Mouse (Mus musculus) ES-CJ7 (cell line): Measurements from ENCODE around the gene Slc22a22.

Experiments
- DNase-seq: peaks from one replicate; pipeline ENCODE4 v3.0.0; 2011; ENCODE audit warnings: low read depth, low spot score

The Slc22a22 gene

DNA sequence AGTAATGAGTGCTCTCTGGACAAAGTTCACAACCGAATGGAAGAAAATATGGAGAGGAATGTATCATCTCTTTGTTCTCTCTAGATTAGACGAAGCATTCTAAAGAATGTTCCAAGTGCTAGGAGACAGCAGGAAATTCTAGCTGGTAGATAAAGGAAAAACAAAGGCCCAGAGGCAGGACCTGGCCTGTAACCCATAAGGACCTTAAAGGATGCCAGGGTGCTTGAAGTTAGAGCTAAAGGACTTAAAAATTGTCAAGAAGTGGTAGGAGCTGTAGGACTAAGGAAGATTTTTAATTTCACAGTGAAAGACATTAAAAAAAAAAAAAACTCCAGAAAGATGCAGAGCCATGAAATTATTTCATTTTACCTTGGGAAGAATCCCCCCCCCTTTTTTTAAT is at the start of gene Slc22a22:
TSS of gene Slc22a22 (minus strand) at position 101 of the 400 bp plus-strand sequence.
- DNase-seq = no peak

DNA sequence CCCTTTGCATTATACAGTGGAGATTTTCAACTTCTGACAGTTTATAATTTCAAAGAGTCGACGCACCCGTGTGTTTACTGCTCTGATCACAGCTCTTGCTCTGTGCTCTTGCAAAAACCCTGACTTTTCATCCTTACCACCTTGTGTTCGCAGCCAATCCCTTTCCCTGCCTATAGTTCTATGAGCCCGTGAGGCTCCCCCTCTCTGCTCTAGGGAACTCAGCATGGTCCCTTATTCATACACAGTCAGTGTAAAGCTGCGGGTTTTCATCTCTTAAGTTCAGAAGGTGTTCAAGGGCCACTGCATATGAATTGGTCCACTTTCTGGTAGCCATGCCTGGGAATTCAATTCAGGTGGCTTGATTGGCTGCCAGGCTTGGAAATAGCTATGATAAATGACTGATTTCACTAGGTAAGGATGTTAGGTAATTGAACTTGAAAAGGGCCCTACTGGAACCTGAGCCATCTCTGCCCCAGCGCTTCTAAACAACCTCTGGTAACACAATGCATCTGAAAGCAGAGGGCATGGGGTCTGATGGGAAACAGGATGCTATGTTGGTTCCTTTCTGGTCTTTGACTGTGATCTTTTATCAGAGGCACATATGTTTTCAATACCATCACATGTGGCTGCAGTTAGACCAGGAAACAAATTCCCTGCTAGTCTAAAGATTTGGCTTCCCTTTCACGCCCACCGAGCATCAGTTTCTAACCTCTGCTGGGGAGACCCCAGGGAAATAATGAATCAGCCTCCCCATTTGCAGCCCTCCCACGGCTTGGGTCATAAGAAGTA is 46.3 kb upstream of the Slc22a22 start:
- no peak for DNase-seq

DNA sequence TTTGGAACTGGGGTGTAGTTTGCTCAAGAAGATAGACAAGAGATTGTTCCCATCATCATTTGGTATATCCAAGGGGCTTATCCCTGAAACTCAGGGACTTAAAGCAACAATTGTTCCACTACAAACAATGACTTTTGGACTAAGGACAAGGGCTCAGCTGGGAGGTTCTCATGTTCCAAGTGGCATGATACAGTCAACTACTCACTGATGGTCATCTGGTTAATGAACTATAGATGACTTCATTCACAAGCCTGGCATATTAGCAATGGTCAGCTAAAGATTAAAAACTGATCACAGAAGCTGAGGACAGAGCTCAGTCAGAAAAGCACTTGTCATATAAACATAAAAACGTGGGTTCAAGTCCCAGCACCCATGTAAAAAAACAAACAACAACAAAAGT is 44.7 kb upstream of the Slc22a22 start:
- no peak for DNase-seq

- peak; percentile 12 for DNase-seq
These were observed 32.1 kb upstream of the Slc22a22 start for GRCm38 (mm10) chr15:57509185-57510172.

- peak; percentile 71 for DNase-seq
These were observed 31.1 kb upstream of the Slc22a22 start for GRCm38 (mm10) chr15:57508242-57509184.

DNA sequence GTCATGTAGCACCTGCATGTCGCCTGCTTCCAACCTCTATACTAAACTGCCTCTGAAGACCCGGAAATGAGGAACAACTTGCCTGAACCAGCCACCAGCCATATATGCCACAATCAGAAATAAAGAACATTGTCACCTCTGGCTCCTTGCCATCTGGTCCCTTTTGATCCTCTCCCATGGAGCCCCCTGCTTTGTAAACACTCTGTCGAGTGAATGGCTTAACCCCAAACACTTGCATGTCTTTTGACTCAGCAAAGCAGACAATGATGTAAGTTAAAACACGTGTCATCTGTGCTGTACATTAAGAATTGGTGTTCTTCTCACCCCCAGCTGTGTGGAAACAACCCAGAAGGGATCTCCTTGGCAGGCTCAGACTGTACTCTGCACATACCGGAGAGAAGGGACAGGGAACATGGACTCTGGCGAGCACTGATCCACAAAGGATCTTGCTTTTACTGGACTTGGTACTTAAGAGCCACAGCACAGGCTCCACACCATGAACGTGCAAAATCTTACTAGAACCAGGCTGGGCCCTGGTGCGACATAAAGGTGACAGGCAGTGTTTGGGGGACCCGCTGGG is 26.8 kb upstream of the Slc22a22 start:
- DNase-seq = no peak

- no peak for DNase-seq
These were observed 26.2 kb upstream of the Slc22a22 start for GRCm38 (mm10) chr15:57503656-57504055.

GRCm38 (mm10) chr15:57501559-57501958 is 24.1 kb upstream of the Slc22a22 start:
- DNase-seq = no peak

DNA sequence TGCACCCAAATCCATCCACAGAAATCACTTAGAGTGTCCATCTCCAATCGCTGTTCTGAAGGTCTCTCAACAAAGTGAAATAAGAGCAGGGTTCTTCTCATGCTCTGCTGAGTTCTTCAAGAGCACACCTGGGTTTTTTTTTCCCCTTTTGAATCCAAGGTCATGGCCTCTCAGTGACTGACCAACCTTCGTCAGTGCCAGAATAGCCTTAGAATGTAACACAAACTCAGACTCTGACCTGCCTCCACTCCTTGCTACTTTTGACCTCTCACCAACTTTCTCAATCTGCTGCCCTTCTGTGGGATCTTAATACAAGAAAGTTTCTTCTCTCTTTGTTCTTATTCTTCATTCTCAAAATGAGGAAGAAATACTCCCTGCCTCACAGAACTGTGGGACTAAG is 18.7 kb upstream of the Slc22a22 start:
- DNase-seq = no peak

- DNase-seq = no peak
These were observed 5.1 kb upstream of the Slc22a22 start for GRCm38 (mm10) chr15:57482509-57482908.

- no peak for DNase-seq
These were observed 5.8 kb downstream of the Slc22a22 start for GRCm38 (mm10) chr15:57471648-57472047.

DNA sequence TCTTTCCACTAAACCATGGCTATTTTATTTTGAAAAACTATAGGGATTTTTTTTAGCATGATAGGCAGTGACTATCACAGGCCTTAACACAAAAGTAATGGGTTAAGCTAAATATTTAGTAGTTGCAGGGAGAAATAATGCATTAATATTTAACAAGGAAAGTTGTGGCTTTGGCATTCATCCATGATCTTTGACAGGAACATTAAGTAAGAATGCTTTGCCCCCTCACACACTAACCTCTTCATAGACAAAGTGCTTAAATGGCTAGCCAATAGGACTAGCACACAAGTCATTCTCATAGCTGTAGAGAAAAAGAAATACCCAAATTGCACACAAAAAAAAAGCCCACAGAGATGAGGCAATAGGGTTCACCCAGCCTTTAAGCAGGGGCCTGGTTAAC is 11.4 kb downstream of the Slc22a22 start:
- DNase-seq = no peak

DNA sequence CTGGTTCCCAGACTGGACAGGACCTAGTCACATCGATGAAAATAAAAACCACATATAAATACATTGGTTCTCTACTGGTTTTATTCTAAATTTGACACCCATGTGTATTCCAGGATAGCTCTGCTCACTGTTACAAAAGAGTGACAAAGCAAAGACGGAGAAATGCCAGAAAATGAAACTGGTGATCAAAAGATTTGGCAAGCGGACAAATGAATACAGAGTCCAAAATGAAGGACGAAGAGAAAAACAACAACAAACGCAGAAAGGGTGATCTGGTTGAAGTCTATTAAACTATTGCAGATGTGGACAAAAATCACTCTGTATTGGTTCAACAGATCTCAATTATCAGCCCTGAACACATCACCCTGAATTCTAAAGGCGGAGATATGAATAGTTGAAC is 12.4 kb downstream of the Slc22a22 start:
- DNase-seq = no peak

DNA sequence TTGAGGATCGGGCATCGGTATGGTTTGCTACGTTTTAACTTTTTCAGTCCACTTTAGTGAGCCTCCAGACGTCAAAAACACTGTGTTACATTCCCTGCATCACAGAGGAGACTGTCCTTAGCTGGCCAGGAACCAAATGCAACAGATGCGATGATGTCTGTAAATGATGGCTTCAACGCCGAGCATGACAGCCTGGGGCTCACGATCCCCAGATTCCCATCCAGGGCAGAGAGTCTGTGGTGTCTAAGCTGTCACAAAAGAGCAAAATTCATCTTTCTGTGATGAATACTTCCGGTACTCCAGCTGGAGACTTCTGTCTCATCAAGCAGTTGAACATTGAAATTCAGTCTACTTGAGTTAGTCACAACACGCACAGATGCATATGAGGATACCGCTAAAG is 13.4 kb downstream of the Slc22a22 start:
- no peak for DNase-seq

DNA sequence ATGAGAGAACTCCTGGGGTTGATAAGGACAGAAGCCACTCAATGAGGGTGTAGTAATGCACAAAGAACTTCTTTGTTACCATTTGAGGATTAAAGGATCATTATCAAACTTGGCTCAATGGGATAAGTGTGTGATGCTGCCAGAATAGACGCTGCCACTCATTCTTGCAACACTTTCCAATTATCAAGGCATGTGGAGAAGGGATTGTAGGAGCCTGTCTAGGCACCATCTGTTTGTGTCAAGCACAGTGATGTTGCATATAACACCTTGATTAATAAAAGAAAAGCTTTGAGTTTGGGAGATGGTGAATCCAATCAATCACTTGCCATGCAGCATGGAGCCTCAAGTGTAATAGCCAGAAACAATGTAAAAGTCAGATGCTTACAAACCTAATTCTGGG is 16.1 kb downstream of the Slc22a22 start:
- DNase-seq = no peak

DNA sequence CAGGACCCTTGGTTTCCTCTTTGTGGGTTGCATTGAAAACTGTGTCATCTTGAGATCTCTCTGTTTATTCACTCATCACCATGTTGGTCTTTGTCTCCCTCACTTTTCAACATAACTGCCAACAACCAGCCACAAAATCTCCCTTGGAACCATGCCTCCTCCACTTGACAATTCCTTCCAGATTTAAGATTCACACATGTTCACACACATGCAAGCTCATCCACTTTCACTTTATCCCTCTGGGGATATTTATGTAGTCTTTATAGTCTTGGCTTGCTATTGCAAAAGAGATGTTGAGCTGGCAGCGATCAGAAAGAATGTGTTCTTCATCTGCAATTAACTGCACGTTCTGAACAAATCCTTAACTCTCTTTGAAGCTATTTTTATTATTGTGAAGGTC is 20.1 kb downstream of the Slc22a22 start:
- DNase-seq = no peak

DNA sequence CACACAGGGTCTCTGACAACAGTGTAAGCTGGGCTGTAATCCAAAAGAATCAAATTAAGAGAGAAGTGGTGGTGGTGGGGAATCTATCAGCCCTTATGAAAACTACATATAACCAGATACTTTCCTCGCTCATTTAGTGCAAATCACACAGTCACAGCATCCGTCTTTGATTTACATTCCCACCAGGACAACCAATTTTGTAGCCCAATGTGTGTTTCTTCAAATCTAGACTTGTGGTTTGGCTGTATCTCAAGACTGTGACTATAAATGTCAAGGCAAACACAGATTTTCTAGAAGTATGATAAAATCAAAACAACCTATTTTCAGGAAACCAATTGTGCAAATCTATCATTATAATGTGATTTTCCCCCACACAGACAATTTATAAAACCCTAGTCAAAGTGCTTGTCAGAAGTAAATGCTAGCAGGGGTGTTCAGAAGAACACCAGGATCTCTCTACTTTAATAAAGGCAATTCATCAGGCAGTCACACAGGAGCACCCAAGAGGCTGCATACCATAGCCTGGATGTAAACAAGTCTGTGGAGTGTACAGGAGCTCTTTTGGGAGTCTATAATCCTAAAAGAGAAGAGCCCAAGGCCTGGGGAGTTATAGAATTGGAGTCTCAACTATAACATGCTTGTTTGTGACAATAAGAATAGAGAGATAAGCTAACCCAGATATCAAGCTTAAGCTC is 42.6 kb downstream of the Slc22a22 start:
- no peak for DNase-seq

DNA sequence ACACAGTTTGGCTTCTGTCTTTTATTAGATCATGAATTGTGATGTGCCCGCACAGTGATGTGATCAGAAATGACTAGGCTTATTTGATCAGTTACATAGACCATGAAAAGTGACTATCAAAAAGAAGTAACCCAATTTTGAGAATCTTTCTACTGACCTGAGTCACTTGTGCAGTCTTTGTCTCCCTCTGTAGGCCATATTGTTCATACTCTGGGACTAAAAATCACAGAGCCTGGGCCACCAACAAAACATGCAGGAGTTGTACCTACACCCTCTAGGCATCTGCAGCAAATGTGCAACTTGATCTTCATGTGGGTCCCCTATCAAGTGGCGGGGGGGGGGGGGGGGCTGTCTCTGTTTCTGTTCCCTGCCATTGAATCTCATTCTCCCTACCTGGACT is 68.9 kb downstream of the Slc22a22 start:
- peak; percentile 21 for DNase-seq

DNA sequence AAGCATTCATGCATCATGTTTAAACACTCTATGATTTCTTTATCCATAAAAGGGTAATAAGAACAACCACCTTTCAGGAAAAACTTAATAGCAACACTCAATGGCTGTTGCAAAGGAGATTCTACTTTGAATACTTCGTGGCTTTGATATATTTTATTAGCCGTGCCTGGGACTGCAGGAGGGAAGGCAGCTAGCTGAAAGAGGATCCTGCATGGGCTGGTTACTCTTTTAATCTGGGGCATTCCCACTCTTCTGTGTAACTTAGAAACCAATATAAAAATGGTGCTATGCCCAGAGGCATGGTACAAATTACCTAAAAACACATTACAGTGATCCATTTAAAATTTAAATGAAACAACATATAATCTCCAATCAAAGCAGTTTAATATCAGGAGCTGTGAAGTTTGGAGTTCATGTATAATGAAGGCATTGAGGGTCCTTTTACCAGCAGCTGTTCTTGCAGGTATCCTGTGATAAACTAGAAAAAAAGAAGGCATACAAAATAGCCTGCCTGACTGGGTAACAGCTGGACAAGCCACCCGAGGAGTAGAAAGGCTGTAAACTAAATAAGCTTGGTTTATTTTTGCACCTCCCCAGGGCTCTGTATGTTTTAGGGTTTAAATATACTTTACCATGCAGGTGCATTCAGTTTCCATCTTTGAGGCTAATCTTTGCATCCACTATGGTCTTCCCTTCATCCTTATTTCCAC is 78.8 kb downstream of the Slc22a22 start:
- no peak for DNase-seq

DNA sequence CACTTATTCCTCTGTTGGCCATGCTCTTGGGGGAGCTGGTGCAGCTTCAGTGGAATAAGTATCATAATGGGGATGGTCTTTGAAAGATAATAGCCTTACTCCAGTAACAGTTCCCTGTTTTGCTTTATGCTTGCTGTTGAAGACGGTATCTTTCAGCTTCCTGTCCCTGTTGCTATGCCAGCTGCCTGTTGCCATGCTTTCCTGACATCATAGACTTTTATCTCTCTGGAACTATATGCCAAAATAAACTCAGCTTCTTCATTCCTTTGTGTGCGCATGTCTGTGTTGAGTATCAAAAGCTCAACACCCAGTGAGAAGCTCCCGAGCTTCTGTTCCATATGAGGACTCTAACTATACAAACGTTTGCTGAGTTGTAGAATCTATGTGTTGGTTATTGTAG is 83.4 kb downstream of the Slc22a22 start:
- DNase-seq = no peak
